Mouse (Mus musculus): ENCODE measurements around the gene Tex14. TPM values are rescaled to one million over a fixed set of nuclear protein-coding genes. Genes with fewer than 3 reads are reported as not detected.
"Not testable (repeated sequence)": the region's sequence is repeated elsewhere in the genome, so short reads cannot be mapped to it uniquely, and the experiment has no call there.

Tex14 gene
- polyA plus RNA-seq, 1 experiment from 2014 or later = 0.24 TPM

- ATAC-seq; H3K4me3 ChIP-seq (ENCODE audit: low read depth, low read length); H3K9me3 ChIP-seq (replicated peaks; ENCODE audit: control insufficient read depth, low read length); H3K4me2 ChIP-seq (ENCODE audit: low read length); H3K4me1 ChIP-seq (ENCODE audit: control insufficient read depth, insufficient read depth, low read length); H3K36me3 ChIP-seq (ENCODE audit: control insufficient read depth, insufficient read depth, low read length); H3K9ac ChIP-seq (ENCODE audit: low read length); H3K27me3 ChIP-seq (replicated peaks; ENCODE audit: control insufficient read depth, insufficient read depth, low read length); DNase-seq (ENCODE audit: low spot score); H3K27ac ChIP-seq (ENCODE audit: low read depth, low read length): not testable (repeated sequence)
- 63% methylated on average over 5 of the region's 5 CpGs for WGBS
Measured at GRCm38 (mm10) chr11:87449847-87450246, 45.0 kb downstream of the Tex14 start.

- ATAC-seq; H3K4me2 ChIP-seq (ENCODE audit: low read length); H3K27me3 ChIP-seq (replicated peaks; ENCODE audit: control insufficient read depth, insufficient read depth, low read length); H3K9me3 ChIP-seq (replicated peaks; ENCODE audit: control insufficient read depth, low read length); H3K9ac ChIP-seq (ENCODE audit: low read length); H3K4me1 ChIP-seq (ENCODE audit: control insufficient read depth, insufficient read depth, low read length); H3K4me3 ChIP-seq (ENCODE audit: low read depth, low read length); DNase-seq (ENCODE audit: low spot score); H3K27ac ChIP-seq (ENCODE audit: low read depth, low read length); H3K36me3 ChIP-seq (ENCODE audit: control insufficient read depth, insufficient read depth, low read length): not testable (repeated sequence)
- 74% methylated on average over 6 of the region's 8 CpGs for WGBS
Measured at GRCm38 (mm10) chr11:87452779-87453178, 47.9 kb downstream of the Tex14 start.

- DNase-seq (ENCODE audit: low spot score) (no peak), ATAC-seq (no peak)
- Histone ChIP-seq H3K4me2 (ENCODE audit: low read length) (no peak overlapping the region), H3K27ac (ENCODE audit: low read depth, low read length) (no peak overlapping the region), H3K36me3 (ENCODE audit: control insufficient read depth, insufficient read depth, low read length) (no peaks in the 10 kb centered on the region), H3K4me3 (ENCODE audit: low read depth, low read length) (no peak overlapping the region), H3K4me1 (ENCODE audit: control insufficient read depth, insufficient read depth, low read length) (no peaks in the 10 kb centered on the region), H3K9ac (ENCODE audit: low read length) (no peak overlapping the region), H3K27me3 (replicated peaks; ENCODE audit: control insufficient read depth, insufficient read depth, low read length) (no peaks in the 10 kb centered on the region), H3K9me3 (replicated peaks; ENCODE audit: control insufficient read depth, low read length) (no peaks in the 10 kb centered on the region)
- WGBS = 26% methylated on average over 13 of the region's 13 CpGs
Measured at GRCm38 (mm10) chr11:87453216-87454034, 48.6 kb downstream of the Tex14 start.

- H3K36me3 ChIP-seq (ENCODE audit: control insufficient read depth, insufficient read depth, low read length) = no peaks in the 10 kb centered on the region
- no peaks in the 10 kb centered on the region for H3K4me1 ChIP-seq (ENCODE audit: control insufficient read depth, insufficient read depth, low read length)
- H3K9me3 ChIP-seq (replicated peaks; ENCODE audit: control insufficient read depth, low read length) = no peaks in the 10 kb centered on the region
- no peak overlapping the region for H3K27ac ChIP-seq (ENCODE audit: low read depth, low read length)
- H3K27me3 ChIP-seq (replicated peaks; ENCODE audit: control insufficient read depth, insufficient read depth, low read length) = no peaks in the 10 kb centered on the region
- 80% methylated on average over 2 of the region's 2 CpGs for whole genome bisulfite sequencing
- DNase-seq (ENCODE audit: low spot score) (no peak), ATAC-seq (no peak)
- no peak overlapping the region for H3K4me2 ChIP-seq (ENCODE audit: low read length)
- no peak overlapping the region for H3K4me3 ChIP-seq (ENCODE audit: low read depth, low read length)
- H3K9ac ChIP-seq (ENCODE audit: low read length) = no peak overlapping the region
Measured at GRCm38 (mm10) chr11:87454035-87454690, 49.3 kb downstream of the Tex14 start.

GRCm38 (mm10) chr11:87455573-87455972 is 50.7 kb downstream of the Tex14 start:
- Histone ChIP-seq H3K9ac (ENCODE audit: low read length) (no peak overlapping the region), H3K36me3 (ENCODE audit: control insufficient read depth, insufficient read depth, low read length) (no peaks in the 10 kb centered on the region), H3K4me2 (ENCODE audit: low read length) (no peak overlapping the region), H3K27ac (ENCODE audit: low read depth, low read length) (no peak overlapping the region), H3K4me3 (ENCODE audit: low read depth, low read length) (no peak overlapping the region), H3K27me3 (replicated peaks; ENCODE audit: control insufficient read depth, insufficient read depth, low read length) (no peaks in the 10 kb centered on the region), H3K4me1 (ENCODE audit: control insufficient read depth, insufficient read depth, low read length) (no peaks in the 10 kb centered on the region), H3K9me3 (replicated peaks; ENCODE audit: control insufficient read depth, low read length) (no peaks in the 10 kb centered on the region)
- ATAC-seq (no peak), DNase-seq (ENCODE audit: low spot score) (no peak)
- 92% methylated on average over 5 of the region's 5 CpGs for WGBS

- ATAC-seq (no peak), DNase-seq (ENCODE audit: low spot score) (no peak)
- Histone ChIP-seq H3K27ac (ENCODE audit: low read depth, low read length) (no peak overlapping the region), H3K9me3 (replicated peaks; ENCODE audit: control insufficient read depth, low read length) (no peaks in the 10 kb centered on the region), H3K4me2 (ENCODE audit: low read length) (no peak overlapping the region), H3K4me3 (ENCODE audit: low read depth, low read length) (no peak overlapping the region), H3K27me3 (replicated peaks; ENCODE audit: control insufficient read depth, insufficient read depth, low read length) (no peaks in the 10 kb centered on the region), H3K36me3 (ENCODE audit: control insufficient read depth, insufficient read depth, low read length) (no peaks in the 10 kb centered on the region), H3K4me1 (ENCODE audit: control insufficient read depth, insufficient read depth, low read length) (no peaks in the 10 kb centered on the region), H3K9ac (ENCODE audit: low read length) (no peak overlapping the region)
- WGBS = 92% methylated on average over 4 of the region's 4 CpGs
Measured at GRCm38 (mm10) chr11:87455984-87456383, 51.1 kb downstream of the Tex14 start.

DNA sequence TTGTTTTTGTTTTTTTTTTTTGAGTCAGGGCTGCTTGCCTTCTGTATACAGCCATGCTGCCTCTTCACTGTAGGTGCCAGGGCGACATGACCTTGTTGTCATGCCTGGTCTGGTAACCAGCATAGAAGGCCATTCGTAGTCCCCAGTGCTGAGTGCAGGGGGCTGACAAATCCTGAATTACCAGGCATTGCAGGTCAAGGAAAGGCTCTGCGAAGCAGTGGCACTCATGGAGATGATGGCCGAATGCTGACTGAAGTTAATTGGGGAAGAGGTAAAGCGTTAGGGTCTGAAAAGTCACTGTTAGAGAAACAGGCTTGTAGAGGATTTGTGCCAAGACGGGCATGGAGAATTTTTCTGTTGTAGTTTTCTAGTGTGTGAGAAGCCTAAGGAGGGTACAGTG is 55.7 kb downstream of the Tex14 start:
- Histone ChIP-seq H3K27me3 (replicated peaks; ENCODE audit: control insufficient read depth, insufficient read depth, low read length) (no peaks in the 10 kb centered on the region), H3K27ac (ENCODE audit: low read depth, low read length) (no peak overlapping the region), H3K36me3 (ENCODE audit: control insufficient read depth, insufficient read depth, low read length) (no peaks in the 10 kb centered on the region), H3K4me3 (ENCODE audit: low read depth, low read length) (no peak overlapping the region), H3K4me1 (ENCODE audit: control insufficient read depth, insufficient read depth, low read length) (no peaks in the 10 kb centered on the region), H3K4me2 (ENCODE audit: low read length) (no peak overlapping the region), H3K9ac (ENCODE audit: low read length) (no peak overlapping the region), H3K9me3 (replicated peaks; ENCODE audit: control insufficient read depth, low read length) (no peaks in the 10 kb centered on the region)
- no peak for ATAC-seq
- WGBS = 90% methylated on average over 6 of the region's 6 CpGs
- no peak for DNase-seq (ENCODE audit: low spot score)

GRCm38 (mm10) chr11:87461780-87462460 is 57.1 kb downstream of the Tex14 start:
- not testable (repeated sequence) for H3K4me1 ChIP-seq (ENCODE audit: control insufficient read depth, insufficient read depth, low read length); H3K27me3 ChIP-seq (replicated peaks; ENCODE audit: control insufficient read depth, insufficient read depth, low read length); H3K9me3 ChIP-seq (replicated peaks; ENCODE audit: control insufficient read depth, low read length); H3K36me3 ChIP-seq (ENCODE audit: control insufficient read depth, insufficient read depth, low read length); H3K27ac ChIP-seq (ENCODE audit: low read depth, low read length)
- WGBS = under 1% methylated on average over 20 of the region's 58 CpGs
- peak overlapping the region; percentile 45 for H3K4me2 ChIP-seq (ENCODE audit: low read length)
- peak; percentile 71 for DNase-seq (ENCODE audit: low spot score)
- peak overlapping the region; percentile 19 for H3K4me3 ChIP-seq (ENCODE audit: low read depth, low read length)
- ATAC-seq = peak; percentile 98
- H3K9ac ChIP-seq (ENCODE audit: low read length) = 0 out of 2 replicates have a peak overlapping the region, but pooled peaks have one; percentile 35

Data from forebrain, embryonic 14.5 days (tissue).